Mouse (Mus musculus) midbrain, embryonic 11.5 days (tissue): ENCODE measurements around the gene Cast. TPM values are rescaled to one million over a fixed set of nuclear protein-coding genes. Genes with fewer than 3 reads are reported as not detected.
A peak's percentile ranks its signal among the peaks of the same experiment; 100 is the strongest.

Source experiments
- ATAC-seq: fragments of 200-750 bp; cut with Nextera tagmentation; 2 replicates; pipeline ENCODE4 v1.8.0; 2017; ENCODE audit warnings: moderate TSS enrichment, moderate library complexity; ENCODE audit not compliant: low FRiP score
- DNase-seq: peaks from one replicate; pipeline ENCODE4 v3.0.0; 2015; ENCODE audit warnings: low spot score; ENCODE audit errors: missing footprints
- H3K27ac ChIP-seq: fragments of 300-500 bp; sonication (generic); 2 replicates; pipeline ENCODE4 v1.5.1; 2014; ENCODE audit warnings: low read depth, low read length
- H3K27me3 ChIP-seq: fragments of 300-500 bp; sonication (generic); 2 replicates; pipeline ENCODE4 v1.6.1; 2014; ENCODE audit warnings: mild to moderate bottlenecking, low read length, moderate library complexity, mixed read lengths; ENCODE audit not compliant: control insufficient read depth, insufficient read depth
- H3K36me3 ChIP-seq: fragments of 300-500 bp; sonication (generic); 2 replicates; pipeline ENCODE4 v1.6.1; 2014; ENCODE audit warnings: mild to moderate bottlenecking, low read length, moderate library complexity, mixed read lengths; ENCODE audit not compliant: control insufficient read depth, insufficient read depth
- H3K4me1 ChIP-seq: fragments of 300-500 bp; sonication (generic); 2 replicates; pipeline ENCODE4 v1.6.1; 2014; ENCODE audit warnings: low read length; ENCODE audit not compliant: control insufficient read depth, insufficient read depth
- H3K4me2 ChIP-seq: fragments of 300-500 bp; sonication (generic); 2 replicates; pipeline ENCODE4 v1.6.1; 2014; ENCODE audit warnings: mild to moderate bottlenecking, moderate library complexity
- H3K4me3 ChIP-seq: fragments of 300-500 bp; sonication (generic); 2 replicates; pipeline ENCODE4 v1.5.1; 2014; ENCODE audit warnings: low read depth, low read length
- H3K9ac ChIP-seq: fragments of 300-500 bp; sonication (generic); 2 replicates; pipeline ENCODE4 v1.6.1; 2014; ENCODE audit warnings: low read length
- H3K9me3 ChIP-seq: fragments of 300-500 bp; sonication (generic); 2 replicates; pipeline ENCODE4 v1.6.1; 2016; ENCODE audit warnings: low read length; ENCODE audit not compliant: control insufficient read depth
- WGBS: fragments of 180-500 bp; shearing (Covaris S2); extraction: QIAGEN DNeasy Blood & Tissue Kit; methylation state at CpG from one replicate; pipeline ENCODE4 v1.1.7; 2014; 5-methylcytosine and 5-hydroxymethylcytosine counted together
- polyA plus RNA-seq: library from polyadenylated mRNA; unstranded; fragments of >200 nt; fragmentation: Nextera tagmentation; extraction: Ambion mirVana; gene quantifications from 2 replicates; pipeline ENCODE4 v1.2.1, GENCODE M21; 2014

The Cast gene
- polyA plus RNA-seq, 1 experiment from 2014 or later: 16.5 TPM

DNA sequence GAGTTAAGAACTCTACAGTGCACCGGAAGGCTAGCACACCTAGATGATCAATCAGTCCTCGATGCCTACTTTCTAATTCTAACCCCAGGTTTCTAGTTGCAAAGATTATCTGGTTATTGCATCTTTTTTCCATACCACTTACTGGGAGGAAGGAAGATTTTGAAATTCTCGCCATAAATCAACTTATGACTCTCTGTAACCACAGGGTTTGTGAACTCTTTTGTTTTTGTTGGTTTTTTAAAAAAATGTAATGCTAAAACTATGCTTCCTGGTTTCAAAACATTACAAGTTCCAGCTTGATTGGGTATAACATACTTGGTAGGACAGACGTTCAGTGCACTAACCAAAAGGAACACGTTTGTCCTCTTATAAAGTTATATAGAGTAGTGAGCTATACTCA is 1.7 kb downstream of the Cast start:
- Histone ChIP-seq H3K36me3 (no peaks in the 10 kb centered on the region), H3K4me2 (peak overlapping the region; percentile 95), H3K9me3 (no peaks in the 10 kb centered on the region), H3K4me1 (no peaks in the 10 kb centered on the region), H3K27ac (no peak overlapping the region), H3K4me3 (no peak overlapping the region), H3K27me3 (peaks cover 2% of the 10 kb centered on the region; the same call in 1 of the 2 replicates), H3K9ac (no peak overlapping the region)
- 57% methylated on average over 5 of the region's 5 CpGs for WGBS
- DNase-seq: no peak
- ATAC-seq: no peak

DNA sequence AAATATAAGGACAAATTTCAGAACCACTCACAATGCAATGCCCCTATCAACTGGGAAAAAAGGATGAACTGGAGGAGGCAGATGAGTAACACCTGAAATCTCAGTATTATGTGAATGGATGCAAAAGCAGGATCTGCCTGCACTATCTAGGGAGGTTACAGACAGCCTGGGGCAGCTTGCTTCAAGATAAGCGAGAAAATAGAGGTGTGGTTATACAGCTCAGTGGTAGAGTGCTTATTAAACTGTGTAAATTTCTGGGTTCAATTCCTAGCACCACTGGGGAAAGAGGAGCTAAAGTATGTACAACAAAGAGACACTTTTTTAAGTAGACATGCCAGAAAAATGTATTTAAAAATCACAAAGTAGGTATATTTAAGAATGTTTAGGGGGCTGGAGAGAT is 14.2 kb downstream of the Cast start:
- no peaks in the 10 kb centered on the region for H3K4me1 ChIP-seq
- no peak for ATAC-seq
- no peaks in the 10 kb centered on the region for H3K36me3 ChIP-seq
- H3K4me3 ChIP-seq: no peak overlapping the region
- H3K9me3 ChIP-seq: no peaks in the 10 kb centered on the region
- no peak overlapping the region for H3K9ac ChIP-seq
- no peak overlapping the region for H3K4me2 ChIP-seq
- DNase-seq: no peak
- WGBS: 71% methylated on average over 1 of the region's 1 CpGs
- no peak overlapping the region for H3K27ac ChIP-seq
- no peaks in the 10 kb centered on the region for H3K27me3 ChIP-seq

DNA sequence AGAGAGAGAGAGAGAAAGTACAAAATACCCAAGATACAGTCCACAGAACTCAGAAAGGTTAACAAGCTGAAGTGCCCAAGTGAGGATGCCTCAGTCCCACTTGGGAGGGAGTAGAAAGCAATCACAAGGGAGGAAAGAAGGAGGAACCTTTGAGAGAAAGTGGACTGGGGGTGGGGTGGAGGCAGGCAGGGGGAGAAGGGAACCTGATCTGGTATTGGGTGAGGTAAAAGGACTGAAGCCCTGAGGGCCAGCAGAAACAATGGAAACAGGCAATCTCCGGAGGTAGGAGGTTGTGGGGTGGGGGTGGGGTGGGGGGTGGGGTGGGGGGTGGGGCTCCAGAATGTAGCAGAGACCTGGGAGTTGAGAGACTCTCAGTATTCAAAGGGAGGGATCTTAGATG is 20.9 kb downstream of the Cast start:
- Histone ChIP-seq H3K4me3 (no peak overlapping the region), H3K27ac (no peak overlapping the region), H3K27me3 (no peaks in the 10 kb centered on the region), H3K9ac (no peak overlapping the region), H3K9me3 (no peaks in the 10 kb centered on the region), H3K4me2 (no peak overlapping the region), H3K4me1 (no peaks in the 10 kb centered on the region), H3K36me3 (no peaks in the 10 kb centered on the region)
- ATAC-seq (no peak), DNase-seq (no peak)
- WGBS: 0% methylated on average over 1 of the region's 1 CpGs

DNA sequence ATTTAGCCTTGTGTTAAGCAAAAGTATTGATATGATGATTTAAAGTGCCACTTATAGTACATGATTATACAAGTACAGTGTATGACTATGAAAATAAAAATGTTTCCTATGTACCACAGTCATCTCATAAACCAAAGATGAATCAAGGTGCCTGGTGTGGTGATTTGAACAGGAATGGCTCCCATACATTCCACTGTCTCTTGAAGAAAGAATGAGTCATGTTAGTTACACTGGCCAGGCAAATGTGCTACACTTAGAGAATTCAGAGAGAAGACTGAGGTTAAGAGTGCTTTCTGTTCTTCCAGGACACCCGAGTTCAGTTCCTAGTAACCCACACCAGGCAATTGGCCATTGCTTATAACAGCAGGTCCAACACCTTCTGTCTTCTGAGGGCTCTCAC is 36.5 kb downstream of the Cast start:
- Histone ChIP-seq H3K4me2 (no peak overlapping the region), H3K27ac (no peak overlapping the region), H3K9ac (no peak overlapping the region), H3K4me1 (no peaks in the 10 kb centered on the region), H3K27me3 (no peaks in the 10 kb centered on the region), H3K4me3 (no peak overlapping the region), H3K36me3 (no peaks in the 10 kb centered on the region), H3K9me3 (no peaks in the 10 kb centered on the region)
- WGBS: 83% methylated on average over 1 of the region's 1 CpGs
- no peak for ATAC-seq
- DNase-seq: no peak

DNA sequence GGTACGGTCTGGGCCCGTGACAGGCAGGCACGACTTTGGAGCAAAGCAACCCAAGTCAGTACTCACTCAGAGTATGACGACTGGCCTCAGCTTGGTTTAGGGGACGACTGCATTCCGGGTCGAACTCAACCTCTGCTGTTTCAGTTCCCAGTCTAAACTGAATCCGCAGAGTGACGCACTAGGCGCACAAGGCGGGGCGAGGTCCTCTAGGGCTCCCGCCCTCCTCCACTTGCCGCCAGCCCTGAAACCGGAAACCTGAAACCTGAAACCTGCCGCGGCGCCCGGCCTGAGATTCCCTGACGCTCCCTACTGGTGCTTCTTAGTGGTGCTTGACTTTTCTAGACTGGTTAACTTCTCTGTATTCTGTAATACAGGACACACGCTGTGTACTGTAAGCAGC is 38.1 kb downstream of the Cast start:
- H3K36me3 ChIP-seq: no peaks in the 10 kb centered on the region
- no peaks in the 10 kb centered on the region for H3K9me3 ChIP-seq
- H3K4me3 ChIP-seq: peak overlapping the region; percentile 40
- H3K4me1 ChIP-seq: no peaks in the 10 kb centered on the region
- peak; percentile 96 for DNase-seq
- no peaks in the 10 kb centered on the region for H3K27me3 ChIP-seq
- peak overlapping the region; percentile 59 for H3K9ac ChIP-seq
- H3K4me2 ChIP-seq: peak overlapping the region; percentile 64
- WGBS: under 1% methylated on average over 21 of the region's 21 CpGs
- no peak overlapping the region for H3K27ac ChIP-seq
- ATAC-seq: peak; percentile 98

GRCm38 (mm10) chr13:74769871-74770270 is 38.7 kb downstream of the Cast start:
- Histone ChIP-seq H3K9ac (peak overlapping the region; percentile 59; the same call in 1 of the 2 replicates), H3K27me3 (no peaks in the 10 kb centered on the region), H3K4me2 (peak overlapping the region; percentile 64), H3K27ac (no peak overlapping the region), H3K4me1 (no peaks in the 10 kb centered on the region), H3K36me3 (no peaks in the 10 kb centered on the region), H3K9me3 (no peaks in the 10 kb centered on the region), H3K4me3 (peak overlapping the region; percentile 40)
- DNase-seq (no peak), ATAC-seq (peak; percentile 58)
- 19% methylated on average over 7 of the region's 8 CpGs for WGBS

GRCm38 (mm10) chr13:74767186-74767585 is 41.4 kb downstream of the Cast start:
- H3K27ac ChIP-seq: no peak overlapping the region
- H3K9me3 ChIP-seq: no peaks in the 10 kb centered on the region
- DNase-seq: no peak
- WGBS: 79% methylated on average over 2 of the region's 2 CpGs
- no peaks in the 10 kb centered on the region for H3K36me3 ChIP-seq
- H3K4me1 ChIP-seq: no peaks in the 10 kb centered on the region
- H3K4me2 ChIP-seq: no peak overlapping the region
- H3K4me3 ChIP-seq: no peak overlapping the region
- H3K27me3 ChIP-seq: no peaks in the 10 kb centered on the region
- no peak for ATAC-seq
- H3K9ac ChIP-seq: no peak overlapping the region

GRCm38 (mm10) chr13:74762741-74763140 is 45.9 kb downstream of the Cast start:
- 86% methylated on average over 1 of the region's 1 CpGs for WGBS
- no peaks in the 10 kb centered on the region for H3K4me1 ChIP-seq

GRCm38 (mm10) chr13:74759152-74759551 is 49.5 kb downstream of the Cast start:
- no peaks in the 10 kb centered on the region for H3K36me3 ChIP-seq
- no peaks in the 10 kb centered on the region for H3K9me3 ChIP-seq
- no peak overlapping the region for H3K9ac ChIP-seq
- no peaks in the 10 kb centered on the region for H3K4me1 ChIP-seq
- no peaks in the 10 kb centered on the region for H3K27me3 ChIP-seq
- no peak overlapping the region for H3K4me3 ChIP-seq
- 93% methylated on average over 1 of the region's 1 CpGs for WGBS
- no peak overlapping the region for H3K4me2 ChIP-seq
- H3K27ac ChIP-seq: no peak overlapping the region
- no peak for DNase-seq
- ATAC-seq: no peak

More at GRCm38 (mm10) chr13:74762741-74763140, 45.9 kb downstream of the Cast start:
- DNase-seq (no peak), ATAC-seq (no peak)
- Histone ChIP-seq H3K27me3 (no peaks in the 10 kb centered on the region), H3K4me3 (no peak overlapping the region), H3K36me3 (no peaks in the 10 kb centered on the region), H3K9ac (no peak overlapping the region), H3K4me2 (no peak overlapping the region), H3K27ac (no peak overlapping the region), H3K9me3 (no peaks in the 10 kb centered on the region)

GRCm38 (mm10) chr13:74743219-74743618 is 65.4 kb downstream of the Cast start:
- 66% methylated on average over 5 of the region's 5 CpGs for WGBS
- ATAC-seq (no peak), DNase-seq (no peak)
- H3K4me2 ChIP-seq: no peak overlapping the region
- no peaks in the 10 kb centered on the region for H3K9me3 ChIP-seq
- no peak overlapping the region for H3K9ac ChIP-seq
- no peaks in the 10 kb centered on the region for H3K27me3 ChIP-seq
- H3K36me3 ChIP-seq: no peaks in the 10 kb centered on the region
- no peaks in the 10 kb centered on the region for H3K4me1 ChIP-seq
- no peak overlapping the region for H3K4me3 ChIP-seq
- H3K27ac ChIP-seq: no peak overlapping the region
